Mouse (Mus musculus) G1E (cell line): ENCODE data around the gene Palb2. TPM values are rescaled to one million over a fixed set of nuclear protein-coding genes. Genes with fewer than 3 reads are reported as not detected.

Experiments used
- ATAC-seq: 2 replicates; pipeline ENCODE4 v1.8.0; 2016; ENCODE audit warnings: mild to moderate bottlenecking; ENCODE audit not compliant: insufficient number of reproducible peaks, poor library complexity, low FRiP score, severe bottlenecking; ENCODE audit errors: extremely low read depth
- DNase-seq: peaks from one replicate; pipeline ENCODE4 v3.0.0; 2012; ENCODE audit warnings: low spot score
- H3K27me3 ChIP-seq: 2 replicates; pipeline ENCODE4 v1.6.1; 2012; ENCODE audit warnings: mild to moderate bottlenecking, low read length, inconsistent platforms; ENCODE audit not compliant: insufficient read depth
- H3K36me3 ChIP-seq: replicated peaks from 2 replicates; pipeline ENCODE3; 2012; ENCODE audit warnings: mild to moderate bottlenecking, inconsistent platforms
- H3K4me1 ChIP-seq: 2 replicates; pipeline ENCODE4 v1.6.1; 2012; ENCODE audit warnings: low read depth, low read length, inconsistent platforms, mixed read lengths; ENCODE audit not compliant: insufficient read depth
- H3K4me3 ChIP-seq: 2 replicates; pipeline ENCODE4 v1.5.1; 2012; ENCODE audit warnings: low read depth, mild to moderate bottlenecking, inconsistent platforms, low read length, moderate library complexity, mixed read lengths
- H3K9me3 ChIP-seq: replicated peaks from 2 replicates; pipeline ENCODE4 v1.6.1; 2012; ENCODE audit warnings: inconsistent platforms
- CTCF ChIP-seq: IDR thresholded peaks from 2 replicates; pipeline ENCODE4 v1.5.1; 2012; ENCODE audit warnings: low read depth, low read length, inconsistent platforms, mixed read lengths
- GATA1 ChIP-seq: IDR thresholded peaks from 2 replicates; pipeline ENCODE4 v1.6.1; 2012; ENCODE audit warnings: borderline replicate concordance, low read length, inconsistent platforms, mixed read lengths
- GATA2 ChIP-seq: IDR thresholded peaks from 2 replicates; pipeline ENCODE4 v1.6.1; 2012; ENCODE audit warnings: low read depth, low read length, inconsistent platforms, borderline replicate concordance
- POLR2AphosphoS5 ChIP-seq: IDR thresholded peaks from 2 replicates; pipeline ENCODE4 v1.6.1; 2012; ENCODE audit warnings: low read depth, low read length, inconsistent platforms; ENCODE audit not compliant: insufficient replicate concordance
- TAL1 ChIP-seq: conservative IDR thresholded peaks from 2 replicates; pipeline ENCODE4 v1.6.1; 2012; ENCODE audit warnings: low read depth, low read length, inconsistent platforms, mixed read lengths
- polyA plus RNA-seq: library from polyadenylated mRNA; stranded (reverse); fragments of >175 nt; gene quantifications from 2 replicates; pipeline ENCODE4 v1.2.3, GENCODE M21; 2012
- total RNA-seq, 2 experiments: library from RNA; stranded (forward) in 1 of 2; stranded (reverse) in 1 of 2; fragments of 200-1000 nt in 1 of 2; fragments of >200 nt in 1 of 2; fragmentation: Nextera tagmentation in 1 of 2; gene quantifications; 2 replicates each; pipeline ENCODE4 v1.2.3; 2014 to 2017

The Palb2 gene
- total and polyA plus RNA-seq, 3 experiments, result 6.4 to 49.8 (median 41.1) TPM

GRCm38 (mm10) chr7:122137071-122137470 lies 4.3 kb upstream of the Palb2 start:
- no peak for DNase-seq
- Histone ChIP-seq H3K9me3 (no peaks in the 10 kb centered on the region), H3K4me1 (peaks cover 5% of the 10 kb centered on the region), H3K4me3 (no peak overlapping the region), H3K27me3 (no peaks in the 10 kb centered on the region), H3K36me3 (peaks cover 72% of the 10 kb centered on the region)
- TF ChIP-seq CTCF, result no peak
- TF ChIP-seq TAL1, result no peak
- TF ChIP-seq GATA1, result no peak
- no peak for TF ChIP-seq GATA2
- TF ChIP-seq POLR2AphosphoS5, result no peak
- ATAC-seq, result no peak

GRCm38 (mm10) chr7:122135070-122135469 lies 2.3 kb upstream of the Palb2 start:
- H3K9me3 ChIP-seq, result no peaks in the 10 kb centered on the region
- no peak overlapping the region for H3K4me3 ChIP-seq
- H3K36me3 ChIP-seq, result peaks cover 64% of the 10 kb centered on the region
- no peaks in the 10 kb centered on the region for H3K27me3 ChIP-seq
- TF ChIP-seq CTCF, result peak; percentile 29; the same call in 1 of the 2 replicates
- no peak for TF ChIP-seq GATA1
- peaks cover 16% of the 10 kb centered on the region for H3K4me1 ChIP-seq
- no peak for ATAC-seq
- DNase-seq, result no peak

- DNase-seq (no peak), ATAC-seq (no peak)
- TF ChIP-seq GATA2 (no peak), GATA1 (no peak), CTCF (no peak), POLR2AphosphoS5 (no peak), TAL1 (no peak)
- Histone ChIP-seq H3K4me3 (peak overlapping the region; percentile 89), H3K4me1 (peaks cover 19% of the 10 kb centered on the region), H3K36me3 (peaks cover 63% of the 10 kb centered on the region), H3K27me3 (no peaks in the 10 kb centered on the region), H3K9me3 (no peaks in the 10 kb centered on the region)
These were observed 497 bp upstream of the Palb2 start for GRCm38 (mm10) chr7:122133338-122133625.

GRCm38 (mm10) chr7:122131834-122132233 lies 951 bp downstream of the Palb2 start:
- ATAC-seq (no peak), DNase-seq (no peak)
- H3K27me3 ChIP-seq, result no peaks in the 10 kb centered on the region
- peak overlapping the region; percentile 89 for H3K4me3 ChIP-seq
- TF ChIP-seq GATA1, result no peak
- no peak for TF ChIP-seq CTCF
- TF ChIP-seq TAL1, result no peak
- TF ChIP-seq GATA2, result no peak
- TF ChIP-seq POLR2AphosphoS5, result no peak
- peaks cover 66% of the 10 kb centered on the region for H3K36me3 ChIP-seq
- H3K9me3 ChIP-seq, result no peaks in the 10 kb centered on the region
- H3K4me1 ChIP-seq, result peaks cover 19% of the 10 kb centered on the region

GRCm38 (mm10) chr7:122126946-122127345 lies 5.8 kb downstream of the Palb2 start:
- DNase-seq, result no peak
- H3K4me3 ChIP-seq, result no peak overlapping the region
- peaks cover 87% of the 10 kb centered on the region for H3K36me3 ChIP-seq
- no peak for ATAC-seq
- TF ChIP-seq TAL1, result no peak
- no peak for TF ChIP-seq GATA1
- TF ChIP-seq GATA2, result no peak
- TF ChIP-seq POLR2AphosphoS5, result no peak
- TF ChIP-seq CTCF, result no peak
- H3K9me3 ChIP-seq, result no peaks in the 10 kb centered on the region
- H3K4me1 ChIP-seq, result peaks cover 17% of the 10 kb centered on the region
- no peaks in the 10 kb centered on the region for H3K27me3 ChIP-seq

- peaks cover 7% of the 10 kb centered on the region; the same call in 1 of the 2 replicates for H3K4me1 ChIP-seq
- no peak for DNase-seq
- no peak for ATAC-seq
- TF ChIP-seq GATA2 (no peak), POLR2AphosphoS5 (no peak), TAL1 (no peak), GATA1 (no peak), CTCF (no peak)
- H3K27me3 ChIP-seq, result no peaks in the 10 kb centered on the region
- no peak overlapping the region for H3K4me3 ChIP-seq
- H3K9me3 ChIP-seq, result no peaks in the 10 kb centered on the region
- H3K36me3 ChIP-seq, result peaks cover 94% of the 10 kb centered on the region
These were observed 7.1 kb downstream of the Palb2 start for GRCm38 (mm10) chr7:122125636-122126035.

GRCm38 (mm10) chr7:122123518-122123917 lies 9.3 kb downstream of the Palb2 start:
- Histone ChIP-seq H3K9me3 (no peaks in the 10 kb centered on the region), H3K36me3 (peaks cover 92% of the 10 kb centered on the region), H3K27me3 (no peaks in the 10 kb centered on the region), H3K4me1 (peaks cover 3% of the 10 kb centered on the region; the same call in 1 of the 2 replicates), H3K4me3 (no peak overlapping the region)
- TF ChIP-seq GATA1, result no peak
- no peak for TF ChIP-seq GATA2
- no peak for TF ChIP-seq CTCF
- no peak for TF ChIP-seq TAL1
- TF ChIP-seq POLR2AphosphoS5, result no peak
- ATAC-seq (no peak), DNase-seq (no peak)
